24 mouse cellular contexts compared by ENCODE assay signal in genomic region chr12:36313015-36313414, GRCm38 (mm10). TPM values are rescaled to one million over a fixed set of nuclear protein-coding genes. Genes with fewer than 3 reads are reported as not detected.
DNase-seq lines count a peak whose midpoint lies in the region; ATAC-seq and TF ChIP-seq lines count a peak whose summit lies in the region.
"Had no signal": no experiment of that assay in that cellular context is flagged by ENCODE, and none has a peak within 500 bp of the region (broad histone marks: within the 10 kb centered on the region; RNA-seq: fewer than 3 reads in every experiment).

No protein-coding gene starts in this region.

- H3K36me3 ChIP-seq in kidney, embryonic 15.5 days = no peaks in the 10 kb centered on the region
- H3K36me3 ChIP-seq in CH12.LX (replicated peaks in 1 of 2; ENCODE audit: control insufficient read depth in 1 of 2, insufficient read depth in 1 of 2, low read length in 1 of 2) = no peaks in the 10 kb centered on the region
- no peaks in the 10 kb centered on the region for H3K36me3 ChIP-seq in limb, embryonic 13.5 days
- H3K36me3 ChIP-seq: forebrain, embryonic 15.5 days; G1E; heart, embryonic 13.5 days; hindbrain, embryonic 15.5 days had no signal

- H3K27ac ChIP-seq in kidney, embryonic 15.5 days = no peak overlapping the region
- H3K27ac ChIP-seq in CH12.LX (ENCODE audit: insufficient read depth, low read depth) = no peak overlapping the region
- no peak overlapping the region for H3K27ac ChIP-seq in limb, embryonic 13.5 days
- H3K27ac ChIP-seq: forebrain, embryonic 15.5 days; heart, embryonic 13.5 days; hindbrain, embryonic 15.5 days had no signal

- 42% methylated on average over 2 of the region's 2 CpGs for WGBS in kidney, embryonic 15.5 days
- 34% methylated on average over 2 of the region's 2 CpGs for WGBS in limb, embryonic 13.5 days

- TF ChIP-seq EP300 in CH12.LX (IDR thresholded peaks at IDR 0.05; ENCODE audit: low read length) = peak; percentile 71

- no peak for ATAC-seq in kidney, embryonic 15.5 days (replicated peaks; ENCODE audit: low FRiP score)
- ATAC-seq in Patski = peak; percentile 47
- no peak for ATAC-seq in limb, embryonic 13.5 days (ENCODE audit: low FRiP score, low read depth)
- ATAC-seq: activated CD4-positive, CD25-positive, alpha-beta regulatory T cell, adult 4 months; forebrain, embryonic 15.5 days had no signal

- no peak for TF ChIP-seq POLR2A in CH12.LX (IDR thresholded peaks at IDR 0.05; ENCODE audit: low read depth, low read length)

- H3K9ac ChIP-seq in kidney, embryonic 15.5 days = no peak overlapping the region
- no peak overlapping the region for H3K9ac ChIP-seq in CH12.LX (ENCODE audit: insufficient read depth, low read depth)
- H3K9ac ChIP-seq in limb, embryonic 13.5 days = no peak overlapping the region
- H3K9ac ChIP-seq: forebrain, embryonic 15.5 days; heart, embryonic 13.5 days; hindbrain, embryonic 15.5 days had no signal

- H3K27me3 ChIP-seq in kidney, embryonic 15.5 days = no peaks in the 10 kb centered on the region
- H3K27me3 ChIP-seq in CH12.LX (replicated peaks) = no peaks in the 10 kb centered on the region
- H3K27me3 ChIP-seq in Patski = no peaks in the 10 kb centered on the region
- H3K27me3 ChIP-seq in limb, embryonic 13.5 days = no peaks in the 10 kb centered on the region
- H3K27me3 ChIP-seq: forebrain, embryonic 15.5 days; heart, embryonic 13.5 days; hindbrain, embryonic 15.5 days had no signal

- in situ Hi-C loops in CH12.LX (cut with MboI; ENCODE audit: low pct_ligation_motif_present, low pct_unique_long_range_greater_than_20kb, low sequenced_read_pairs) (no loop called here), Patski (cut with MboI; ENCODE audit: low pct_unique_long_range_greater_than_20kb) (no loop called here)

- no peak for DNase-seq in kidney, adult 9 months
- DNase-seq in CH12.LX (ENCODE audit: extremely low read depth) (peak; percentile 48), Patski (ENCODE audit: low read depth, low spot score) (no peak)
- DNase-seq in ovary, postnatal 14 days (ENCODE audit: low spot score) = no peak
- no peak for DNase-seq in cerebellum, adult 11 months
- DNase-seq: adrenal gland, postnatal 14 days; cerebellum, adult 9-10 months; cerebellum, postnatal 25 days; gastrocnemius, postnatal 36 days; heart, adult 11 months; heart, postnatal 36 days had no signal

- dilution Hi-C loops in CH12.LX (cut with MboI; ENCODE audit: extremely low pct_ligation_motif_present, extremely low pct_unique_long_range_greater_than_20kb, low sequenced_read_pairs) = no loop called here

- H3K4me2 ChIP-seq in kidney, embryonic 15.5 days = peak overlapping the region; percentile 78; the same call in 1 of the 2 replicates
- no peak overlapping the region for H3K4me2 ChIP-seq in CH12.LX (ENCODE audit: insufficient read depth, low read depth, poor library complexity, severe bottlenecking)
- H3K4me2 ChIP-seq in limb, embryonic 13.5 days (replicated peaks) = 0 out of 2 replicates have a peak overlapping the region, but pooled peaks have one; percentile 87

- H3K79me2 ChIP-seq in CH12.LX (replicated peaks; ENCODE audit: control insufficient read depth, extremely low read depth, insufficient read depth, poor library complexity, severe bottlenecking) = no peaks in the 10 kb centered on the region

- peaks cover 13% of the 10 kb centered on the region for H3K4me1 ChIP-seq in kidney, embryonic 15.5 days
- H3K4me1 ChIP-seq in CH12.LX (ENCODE audit: control insufficient read depth in 1 of 2, insufficient read depth in 2 of 2) = peaks cover 5 to 36% of the 10 kb centered on the region in 2 experiments; a peak in 3 of 4 replicates
- peaks cover 16% of the 10 kb centered on the region; the same call in 1 of the 2 replicates for H3K4me1 ChIP-seq in limb, embryonic 13.5 days

- TF ChIP-seq CTCF in CH12.LX (conservative IDR thresholded peaks at IDR 0.05 in 1 of 2, IDR thresholded peaks at IDR 0.05 in 1 of 2; ENCODE audit: low read depth in 2 of 2, low read length in 2 of 2) = no peak
- TF ChIP-seq CTCF in Patski (IDR thresholded peaks at IDR 0.05) = no peak

- CTCF ChIA-PET in Patski (lab: Charles Lee) = interaction anchor here (0.5 kb wide), 1 partner anchor 15 kb away, joined by 3 read pairs; no protein-coding TSS in a partner anchor

- POLR2A ChIA-PET in Patski (lab: Charles Lee) = no interaction called here

- no peak for TF ChIP-seq RAD21 in CH12.LX (IDR thresholded peaks at IDR 0.05; ENCODE audit: low read depth, low read length)

- H3K4me3 ChIP-seq in kidney, embryonic 15.5 days (replicated peaks) = no peak overlapping the region
- H3K4me3 ChIP-seq in CH12.LX (replicated peaks in 1 of 3; ENCODE audit: low read depth in 2 of 3, low read length in 2 of 3, poor library complexity in 1 of 3) = no peak overlapping the region
- H3K4me3 ChIP-seq in limb, embryonic 13.5 days = no peak overlapping the region
- H3K4me3 ChIP-seq: forebrain, embryonic 15.5 days; heart, embryonic 13.5 days; hindbrain, embryonic 15.5 days had no signal

- no peaks in the 10 kb centered on the region for H3K9me3 ChIP-seq in kidney, embryonic 15.5 days (replicated peaks)
- H3K9me3 ChIP-seq in CH12.LX (replicated peaks; ENCODE audit: low read length) = no peaks in the 10 kb centered on the region
- H3K9me3 ChIP-seq in limb, embryonic 13.5 days = no peaks in the 10 kb centered on the region
- H3K9me3 ChIP-seq: forebrain, embryonic 15.5 days; heart, embryonic 13.5 days; hindbrain, embryonic 15.5 days had no signal

TF ChIP-seq in CH12.LX, 34 proteins besides CTCF, POLR2A, EP300 and RAD21:
- peak; percentile 34; the same call in 1 of the 2 replicates for TF ChIP-seq MEF2A (IDR thresholded peaks at IDR 0.05; ENCODE audit: borderline replicate concordance, low read depth, low read length)
- TF ChIP-seq POLR2AphosphoS2 (IDR thresholded peaks at IDR 0.05; ENCODE audit: low read depth, low read length) = no peak
- TF ChIP-seq SIN3A (IDR thresholded peaks at IDR 0.05; ENCODE audit: low read length) = no peak
- TF ChIP-seq JUN (IDR thresholded peaks at IDR 0.05; ENCODE audit: insufficient read depth, low read depth, low read length) = no peak; the same call in 1 of the 2 replicates
- TF ChIP-seq TCF12 (IDR thresholded peaks at IDR 0.05; ENCODE audit: low read depth, low read length) = peak; percentile 28; the same call in 1 of the 2 replicates
- no peak for TF ChIP-seq MAFK (IDR thresholded peaks at IDR 0.05; ENCODE audit: insufficient replicate concordance, low read length)
- no peak for TF ChIP-seq ZC3H11A (IDR thresholded peaks at IDR 0.05; ENCODE audit: low read depth, low read length)
- no peak for TF ChIP-seq BHLHE40 (IDR thresholded peaks at IDR 0.05; ENCODE audit: low read depth, low read length)
- no peak for TF ChIP-seq MYC (IDR thresholded peaks at IDR 0.05; ENCODE audit: low read depth, low read length)
- TF ChIP-seq IRF4 (IDR thresholded peaks at IDR 0.05; ENCODE audit: low read depth, low read length) = no peak
- no peak for TF ChIP-seq E2F4 (IDR thresholded peaks at IDR 0.05; ENCODE audit: insufficient replicate concordance, low read depth, low read length)
- no peak for TF ChIP-seq PAX5 (IDR thresholded peaks at IDR 0.05; ENCODE audit: low read length)
- no peak for TF ChIP-seq RCOR1 (conservative IDR thresholded peaks at IDR 0.05; ENCODE audit: low read depth, low read length)
- no peak for TF ChIP-seq CHD1 (IDR thresholded peaks at IDR 0.05; ENCODE audit: low read depth, low read length)
- TF ChIP-seq USF2 (conservative IDR thresholded peaks at IDR 0.05; ENCODE audit: low read depth, low read length) = no peak
- no peak for TF ChIP-seq ELF1 (IDR thresholded peaks at IDR 0.05; ENCODE audit: low read depth, low read length)
- no peak for TF ChIP-seq JUND (conservative IDR thresholded peaks at IDR 0.05; ENCODE audit: low read depth, low read length)
- no peak for TF ChIP-seq ZMIZ1 (IDR thresholded peaks at IDR 0.05; ENCODE audit: low read depth, low read length)
- no peak for TF ChIP-seq ZNF384 (IDR thresholded peaks at IDR 0.05; ENCODE audit: low read depth, low read length)
- TF ChIP-seq TBP (conservative IDR thresholded peaks at IDR 0.05; ENCODE audit: low read depth, low read length) = no peak
- no peak for TF ChIP-seq ZKSCAN1 (IDR thresholded peaks at IDR 0.05; ENCODE audit: borderline replicate concordance, low read depth, low read length)
- TF ChIP-seq USF1 (IDR thresholded peaks at IDR 0.05; ENCODE audit: low read depth, low read length) = no peak
- no peak for TF ChIP-seq NELFE (IDR thresholded peaks at IDR 0.05; ENCODE audit: low read depth, low read length)
- no peak for TF ChIP-seq MXI1 (IDR thresholded peaks at IDR 0.05; ENCODE audit: low read depth, low read length)
- TF ChIP-seq KAT2A (IDR thresholded peaks at IDR 0.05; ENCODE audit: insufficient replicate concordance, low read length) = no peak
- TF ChIP-seq ETS1 (conservative IDR thresholded peaks at IDR 0.05; ENCODE audit: low read depth, low read length) = 0 out of 2 replicates have a peak, but pooled peaks have one; percentile 26
- no peak for TF ChIP-seq MAX (IDR thresholded peaks at IDR 0.05; ENCODE audit: low read length)

RNA-seq across cellular contexts. Expression of gene Sostdc1, which starts 0.9 kb away (rescaled TPM):
- polyA plus RNA-seq in kidney, embryonic 15.5 days (2015; fragmentation: Nextera tagmentation; extraction: Ambion mirVana) = 98.6 and 101 TPM in 2 replicates
- total RNA-seq in CH12.LX (2012; rRNA removed) (not detected in 2 replicates), CH12.LX (2014; rRNA removed) (not detected in 2 replicates)
- polyA plus RNA-seq in CH12.LX (2012; ENCODE audit: insufficient read length, low read depth) (not detected in 2 replicates), Patski (2021) (0.18 TPM)
- polyA plus RNA-seq in limb, embryonic 13.5 days (2015; fragmentation: Nextera tagmentation; extraction: Ambion mirVana) = 59.3 and 64.6 TPM in 2 replicates
- total RNA-seq: G1E had no signal
- polyA plus RNA-seq: G1E had no signal

RNA-seq across cellular contexts. Expression of gene Lrrc72, which starts 59.8 kb away (rescaled TPM):
- polyA plus RNA-seq in kidney, embryonic 15.5 days (2015; fragmentation: Nextera tagmentation; extraction: Ambion mirVana) = not detected in 2 replicates
- total RNA-seq in CH12.LX (2012; rRNA removed) (not detected in 2 replicates), CH12.LX (2014; rRNA removed) (not detected in 2 replicates)
- polyA plus RNA-seq in CH12.LX (2012; ENCODE audit: insufficient read length, low read depth) (not detected in 2 replicates), Patski (2021) (not detected)
- polyA plus RNA-seq in limb, embryonic 13.5 days (2015; fragmentation: Nextera tagmentation; extraction: Ambion mirVana) = not detected in 2 replicates
- total RNA-seq: adrenal gland, adult 18-20 months; adrenal gland, postnatal 14 days; G1E; gastrocnemius, adult 8-10 months; gastrocnemius, postnatal 36 days; heart, postnatal 36 days had no signal
- polyA plus RNA-seq: activated CD4-positive, CD25-positive, alpha-beta regulatory T cell, adult 4 months; cortical plate, adult 2 months; forebrain, embryonic 11.5 days; forebrain, embryonic 15.5 days; G1E; heart, embryonic 13.5 days; heart, postnatal 0 days; hindbrain, embryonic 11.5 days; hindbrain, embryonic 15.5 days had no signal

Comparison
In these comparisons a context has a peak if more than half of its experiments do, and no peak if none do; other contexts are left out.
1. RNA of gene Sostdc1, which starts 0.9 kb away (polyA plus RNA-seq): 98.6 to 101 TPM in kidney, embryonic 15.5 days and 59.3 to 64.6 TPM in limb, embryonic 13.5 days; 0.18 TPM in Patski (single experiment) and not detected in CH12.LX; every median in the first group is over 10 times any median in the second.